Mouse (Mus musculus): ENCODE data around the gene Ap3m1.

GRCm38 (mm10) chr14:21029025-21029659 is 23.2 kb downstream of the Ap3m1 start:
- TF ChIP-seq GATA1 (IDR thresholded peaks at IDR 0.05; ENCODE audit: low read length) (no peak), TAL1 (IDR thresholded peaks at IDR 0.05; ENCODE audit: low read length) (no peak)

All from erythroblast, embryonic 14.5 days (primary cell).